Mouse (Mus musculus) c-Kit-positive CD71-positive TER-119-positive erythroid progenitor cells, embryonic 14.5 days (primary cell): ENCODE measurements around the gene Nceh1.
"Not testable (repeated sequence)": the region's sequence is repeated elsewhere in the genome, so short reads cannot be mapped to it uniquely, and the experiment has no call there.

Experiments
- DNase-seq: peaks from one replicate; pipeline ENCODE4 v3.0.0-alpha.2; 2013; ENCODE audit warnings: low spot score

Gene Nceh1

DNA sequence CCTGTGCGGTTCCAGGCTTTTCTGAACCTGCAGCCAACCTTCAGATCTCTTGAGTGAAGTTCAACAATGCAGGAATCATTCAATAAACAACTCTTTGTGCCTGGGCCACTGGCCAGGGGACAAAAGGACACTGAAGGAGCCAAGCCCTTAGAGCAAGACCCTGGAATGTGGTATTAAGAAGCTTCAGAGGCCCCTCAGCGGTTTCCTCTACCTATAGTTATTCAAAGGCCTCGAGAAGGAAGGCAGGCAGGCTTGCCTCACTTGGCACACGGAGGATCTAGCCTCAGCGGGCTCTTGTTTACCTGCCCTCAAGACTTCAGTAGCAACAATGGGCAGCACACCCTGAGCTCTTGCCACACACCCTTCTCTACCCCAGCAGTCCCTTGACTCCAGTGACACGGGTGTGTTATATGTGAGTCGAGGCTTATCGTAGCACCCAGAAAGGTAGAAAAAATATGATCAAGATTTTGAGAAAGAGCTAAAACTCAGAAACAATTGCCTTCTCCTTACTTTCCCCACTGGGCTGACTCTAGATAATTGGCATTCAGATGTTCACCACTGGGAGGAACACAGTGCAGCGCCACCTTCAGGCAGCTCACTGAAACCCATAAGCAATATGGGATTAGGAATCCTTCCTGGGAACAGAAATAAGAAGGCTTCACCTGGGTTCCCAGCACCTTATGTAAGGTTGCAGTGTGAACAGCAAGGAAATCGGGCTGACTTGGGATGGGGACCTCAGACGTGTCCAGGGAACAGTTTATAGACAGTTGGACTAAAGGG lies 46.0 kb downstream of the Nceh1 start:
- no peak for DNase-seq

DNA sequence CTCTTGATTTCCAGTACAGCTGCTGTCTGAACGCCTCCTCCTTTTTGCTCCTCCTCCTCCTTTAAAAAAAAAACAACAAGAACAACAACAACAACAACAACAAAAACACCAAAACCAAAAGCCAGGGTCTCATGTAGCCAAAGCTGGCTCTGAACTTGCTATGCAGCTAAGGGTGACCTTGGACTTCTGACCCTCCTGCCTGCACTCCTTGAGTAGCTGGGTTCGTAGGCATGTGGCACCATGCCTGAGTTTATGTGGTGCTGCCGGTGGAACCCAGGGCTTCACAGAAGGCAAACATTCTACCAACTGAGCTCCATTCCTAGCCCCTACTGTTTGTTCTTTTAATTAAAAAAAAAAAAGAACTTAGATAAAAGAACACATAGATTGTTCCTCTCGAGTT lies 50.6 kb downstream of the Nceh1 start:
- DNase-seq = no peak

DNA sequence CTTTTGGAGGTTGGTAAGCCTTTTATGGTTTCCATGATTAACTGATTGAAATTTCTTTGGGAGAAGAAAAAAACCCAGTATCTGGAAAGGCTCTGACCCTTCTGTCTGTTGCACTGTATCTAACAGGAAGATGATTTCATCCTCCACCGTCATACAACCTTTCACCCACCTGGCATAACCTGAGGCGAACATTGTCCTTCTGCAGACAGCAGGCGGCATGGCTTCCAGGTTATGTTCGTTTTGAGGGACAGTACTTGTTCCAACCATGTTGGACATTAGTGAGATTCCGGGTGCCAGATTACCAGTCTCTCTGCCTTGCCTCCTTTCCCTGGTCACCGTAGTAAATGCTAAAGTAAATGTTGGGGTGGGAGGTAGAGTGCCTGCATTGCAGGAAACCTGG lies 51.1 kb downstream of the Nceh1 start:
- no peak for DNase-seq

DNA sequence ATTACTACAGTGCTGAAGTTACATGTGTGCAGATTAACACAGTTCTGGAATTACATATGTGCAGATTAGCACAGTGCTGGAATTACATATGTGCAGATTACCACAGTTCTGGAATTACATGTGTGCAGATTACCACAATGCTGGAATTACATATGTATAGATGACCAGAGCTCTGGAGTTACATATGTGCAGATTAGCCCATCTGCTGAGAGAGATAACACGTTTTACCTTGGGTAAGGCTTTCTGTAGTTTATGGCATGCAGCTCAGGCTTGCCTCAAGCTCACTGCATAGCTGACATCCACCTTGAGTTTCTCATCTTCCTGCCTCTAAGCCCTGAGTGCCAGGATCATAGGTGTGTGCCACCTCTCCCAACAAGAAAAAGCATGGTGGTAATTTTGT lies 52.2 kb downstream of the Nceh1 start:
- no peak for DNase-seq

DNA sequence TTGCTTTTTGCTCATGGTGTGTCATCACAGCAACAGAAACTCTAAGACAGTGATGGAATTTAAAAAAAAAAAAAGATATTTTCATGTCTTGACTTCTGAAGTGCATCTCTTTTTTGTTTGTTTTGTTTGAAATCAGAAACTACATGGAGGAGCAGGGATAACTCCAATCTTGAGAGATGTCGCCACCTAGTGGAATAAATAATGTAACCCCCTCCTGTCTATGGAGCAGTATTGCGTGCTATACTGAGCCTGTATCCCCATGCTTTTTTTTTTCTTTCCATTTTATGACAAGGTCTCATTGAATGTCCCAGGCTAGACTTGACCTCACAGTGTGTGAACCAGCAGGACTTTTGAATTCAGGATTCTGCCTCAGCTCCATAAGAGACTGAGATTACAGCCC lies 54.5 kb downstream of the Nceh1 start:
- peak; percentile 42 for DNase-seq

DNA sequence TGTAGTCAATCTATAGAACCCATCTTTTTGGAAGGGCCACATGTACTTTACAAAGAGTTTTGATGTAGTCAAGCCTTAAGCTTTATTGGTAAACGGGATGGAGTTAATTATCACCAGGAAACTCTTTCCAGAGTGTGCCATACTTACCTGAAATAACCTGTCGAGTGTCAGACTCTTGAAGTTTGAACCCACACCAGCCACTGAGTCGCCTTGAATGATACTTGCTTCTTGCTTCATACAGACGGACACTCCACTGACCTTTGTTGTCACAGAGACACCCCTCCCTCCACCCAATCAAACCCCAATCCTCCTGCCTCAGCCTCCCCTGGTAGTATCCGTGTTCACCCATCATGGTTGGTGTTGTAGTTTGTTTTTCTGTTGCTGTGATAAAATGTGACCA lies 55.8 kb downstream of the Nceh1 start:
- no peak for DNase-seq

DNA sequence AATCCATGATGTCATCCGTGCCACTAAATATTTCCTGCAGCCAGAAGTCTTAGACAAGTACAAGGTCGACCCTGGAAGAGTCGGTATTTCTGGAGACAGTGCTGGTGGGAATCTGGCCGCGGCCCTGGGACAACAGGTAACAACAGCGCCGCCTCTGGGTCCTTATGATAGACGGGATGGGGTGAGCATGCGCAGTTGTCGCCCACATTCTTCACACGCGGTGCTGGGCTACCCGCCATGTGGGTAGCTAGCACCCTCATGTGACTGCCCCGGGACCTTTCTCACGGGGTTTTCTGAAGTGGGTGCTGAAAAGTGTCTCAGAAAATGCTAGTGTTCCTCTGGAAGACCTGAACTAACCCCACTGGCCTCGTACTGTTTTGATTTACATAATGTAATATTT lies 56.8 kb downstream of the Nceh1 start:
- DNase-seq = no peak

DNA sequence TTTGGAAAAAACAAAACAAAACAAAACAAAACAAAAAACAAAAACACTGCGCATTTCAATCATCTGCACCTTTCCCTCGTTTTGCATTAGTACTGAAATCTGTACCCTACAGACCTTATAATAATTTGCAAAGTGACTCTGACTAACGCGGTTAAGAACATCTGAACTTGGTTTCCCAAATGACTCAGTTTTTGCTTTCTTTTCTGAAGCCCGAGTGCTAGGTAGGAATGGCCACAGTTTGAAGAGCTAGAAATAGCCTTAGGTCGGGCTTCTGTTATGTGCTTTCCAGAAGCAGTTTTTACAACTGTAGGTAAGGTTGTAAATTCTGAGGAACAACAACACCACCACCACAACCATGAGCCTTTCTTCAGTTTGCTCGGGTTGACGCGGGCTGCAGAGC lies 59.1 kb downstream of the Nceh1 start:
- DNase-seq = no peak

DNA sequence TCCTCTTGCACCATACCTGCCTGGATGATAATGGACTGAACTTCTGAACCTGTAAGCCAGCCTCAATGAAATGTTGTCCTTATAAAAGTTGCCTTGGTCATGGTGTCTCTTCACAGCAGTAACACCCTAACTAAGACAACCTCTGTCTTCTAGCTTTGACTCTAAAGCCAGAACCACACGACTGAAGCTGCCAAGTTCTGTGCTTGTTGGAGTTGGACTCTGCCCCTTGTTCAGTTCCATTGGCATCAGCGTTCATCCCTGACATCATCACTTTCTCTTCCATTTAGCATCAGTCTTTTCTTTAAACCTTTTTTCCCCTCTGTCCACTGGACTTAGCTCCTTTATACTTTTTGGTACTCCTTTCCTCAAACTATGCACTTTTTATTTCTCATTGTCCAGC lies 63.4 kb downstream of the Nceh1 start:
- no peak for DNase-seq

DNA sequence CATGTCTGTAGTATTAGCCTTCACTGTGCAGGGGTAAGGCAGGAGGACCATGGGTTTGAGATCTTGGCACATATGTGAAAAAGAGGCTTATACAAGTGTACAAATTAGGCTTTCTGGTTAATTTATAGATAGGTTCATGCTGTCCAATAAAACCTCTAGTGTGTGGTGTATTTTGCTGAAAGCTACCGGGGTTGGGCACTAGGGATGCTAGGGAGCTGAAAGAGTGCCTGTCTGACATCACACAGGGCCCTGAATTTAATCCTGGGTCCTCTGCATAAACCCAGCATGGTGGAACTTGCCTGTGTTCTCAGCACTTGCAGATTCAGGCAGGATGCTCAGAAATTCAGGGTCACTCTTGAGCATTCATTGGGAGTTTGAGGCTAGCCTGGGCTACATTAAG lies 65.0 kb downstream of the Nceh1 start:
- DNase-seq = no peak

DNA sequence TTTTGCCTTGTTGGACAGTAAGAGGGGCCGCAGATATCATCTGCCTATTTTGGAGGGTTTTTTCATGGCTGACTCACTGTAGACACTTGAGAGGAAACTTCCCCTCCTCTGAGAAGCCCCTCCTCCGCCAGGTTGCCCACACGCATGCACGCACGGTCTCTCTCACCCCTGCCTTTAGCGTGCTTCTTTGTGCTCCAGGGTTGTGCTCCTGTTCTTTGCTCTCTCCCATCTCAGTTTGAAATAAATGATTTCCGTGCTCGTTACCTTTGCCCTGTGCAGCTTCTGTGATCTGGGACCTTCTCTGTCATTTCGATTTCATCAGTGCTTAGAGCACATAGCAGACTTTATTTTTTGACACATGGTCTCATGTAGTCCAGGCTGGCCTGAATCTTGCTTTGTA lies 66.3 kb downstream of the Nceh1 start:
- no peak for DNase-seq

DNA sequence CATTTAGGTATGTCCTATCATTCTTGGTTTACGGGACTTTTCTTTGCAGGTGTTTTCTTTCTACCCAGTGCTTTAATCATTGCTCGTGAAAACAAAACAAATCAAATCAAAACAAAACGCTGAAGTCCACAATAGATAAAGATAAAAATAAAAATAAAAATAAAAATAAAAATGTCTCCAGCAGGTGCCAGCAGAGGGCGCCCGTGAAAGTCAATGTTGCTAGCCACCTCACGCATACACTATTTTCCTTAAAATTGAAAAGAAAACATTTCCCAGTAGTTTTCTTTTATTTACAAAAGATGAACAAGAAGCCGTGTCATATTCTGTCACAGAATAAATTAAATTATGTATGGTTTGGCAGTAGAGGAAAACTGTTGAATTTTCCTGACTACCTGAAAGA lies 68.2 kb downstream of the Nceh1 start:
- no peak for DNase-seq

DNA sequence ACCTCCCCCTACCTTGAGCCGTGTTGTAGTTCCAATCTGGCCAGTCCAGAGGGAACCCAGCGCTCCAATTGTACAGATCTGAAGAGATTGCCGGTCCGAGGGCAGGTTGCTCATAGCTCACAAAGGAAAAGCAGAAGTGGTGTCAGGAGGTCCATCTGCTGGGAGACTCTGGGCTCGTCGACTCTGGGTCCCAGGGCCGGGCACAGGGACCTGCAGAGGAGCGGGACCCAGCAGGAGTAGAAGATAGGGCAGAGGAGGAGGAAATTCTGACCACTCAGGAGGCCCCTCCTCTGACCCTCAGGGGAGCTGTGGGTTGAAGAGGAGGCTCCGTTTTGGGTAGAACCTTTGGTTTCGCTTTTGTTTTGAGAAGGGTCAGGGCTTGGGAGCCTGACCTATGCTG lies 75.7 kb downstream of the Nceh1 start:
- no peak for DNase-seq

DNA sequence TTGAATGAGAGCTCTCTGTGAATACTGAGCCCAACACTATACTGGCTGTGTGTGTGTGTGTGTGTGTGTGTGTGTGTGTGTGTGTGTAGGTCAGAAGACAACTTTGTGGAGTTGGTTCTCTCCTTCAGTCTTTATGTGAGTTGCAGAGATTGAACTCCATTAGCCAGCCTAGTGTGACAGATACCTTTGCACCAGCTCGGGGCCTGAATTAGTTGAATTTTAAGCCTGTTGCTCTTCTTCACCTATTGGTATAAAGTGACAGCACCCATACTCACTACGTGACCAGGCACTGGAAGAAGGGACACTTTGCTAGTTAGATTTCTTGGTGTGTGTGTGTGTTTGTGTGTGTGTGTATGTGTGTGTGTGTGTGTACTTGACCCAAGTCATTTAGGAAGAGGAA lies 77.6 kb downstream of the Nceh1 start:
- DNase-seq = no peak

DNA sequence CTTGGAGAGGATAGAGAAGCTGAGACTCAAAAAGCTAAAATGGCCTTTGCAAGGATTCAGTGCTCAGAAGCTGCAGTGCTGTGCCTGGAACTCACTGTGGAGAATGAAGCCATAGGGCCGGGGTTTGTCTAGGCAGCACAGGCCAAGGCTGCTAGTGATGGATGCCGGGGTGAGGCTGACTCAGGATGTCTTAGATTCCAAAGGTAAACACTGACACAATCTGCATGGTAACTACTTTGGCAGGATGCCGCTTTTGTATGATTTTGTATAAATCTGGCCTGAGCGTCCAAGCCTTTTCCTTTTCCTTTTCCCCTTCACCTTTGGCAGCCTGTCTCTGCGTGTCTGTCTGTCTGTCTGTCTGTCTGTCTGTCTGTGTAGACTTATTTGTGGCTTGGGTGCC lies 84.6 kb downstream of the Nceh1 start:
- no peak for DNase-seq

DNA sequence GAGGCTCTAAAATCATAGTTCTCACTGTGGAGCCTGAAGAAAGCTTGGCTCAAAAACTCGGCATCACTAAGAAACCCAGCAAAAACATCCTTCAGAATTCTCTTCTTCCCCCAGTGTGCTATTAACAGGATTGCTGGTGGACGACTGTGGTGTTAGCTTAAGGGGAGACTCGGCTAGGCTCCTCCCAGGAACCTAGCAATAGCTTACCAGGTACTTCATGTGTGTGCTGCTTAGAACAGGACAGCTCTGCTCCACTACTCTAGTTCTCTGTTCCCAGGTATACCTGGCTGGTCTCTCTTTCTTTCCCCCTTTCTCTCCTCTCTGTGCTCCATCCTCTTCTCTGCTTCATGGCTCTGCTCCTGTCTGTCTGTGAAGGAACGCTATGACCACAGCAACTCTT lies 85.1 kb downstream of the Nceh1 start:
- no peak for DNase-seq

DNA sequence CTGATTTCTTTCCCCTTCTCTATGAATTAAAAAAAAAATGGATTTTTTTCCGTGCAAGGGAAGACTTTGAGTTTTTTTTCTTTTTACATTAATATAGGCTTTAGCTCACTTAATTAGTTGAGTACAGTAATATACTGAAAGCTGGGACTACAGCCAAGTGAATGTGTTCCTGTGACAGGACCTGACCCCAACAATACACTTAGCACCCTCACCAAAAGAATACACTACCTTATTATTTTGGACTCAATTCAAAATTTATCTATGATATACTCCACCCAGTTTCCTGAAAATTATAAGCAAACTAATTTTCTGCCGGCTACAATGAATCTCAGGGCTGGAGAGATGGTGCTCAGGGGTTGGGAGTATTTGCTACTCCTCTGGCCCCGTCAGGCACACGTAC lies 86.4 kb downstream of the Nceh1 start:
- no peak for DNase-seq

DNA sequence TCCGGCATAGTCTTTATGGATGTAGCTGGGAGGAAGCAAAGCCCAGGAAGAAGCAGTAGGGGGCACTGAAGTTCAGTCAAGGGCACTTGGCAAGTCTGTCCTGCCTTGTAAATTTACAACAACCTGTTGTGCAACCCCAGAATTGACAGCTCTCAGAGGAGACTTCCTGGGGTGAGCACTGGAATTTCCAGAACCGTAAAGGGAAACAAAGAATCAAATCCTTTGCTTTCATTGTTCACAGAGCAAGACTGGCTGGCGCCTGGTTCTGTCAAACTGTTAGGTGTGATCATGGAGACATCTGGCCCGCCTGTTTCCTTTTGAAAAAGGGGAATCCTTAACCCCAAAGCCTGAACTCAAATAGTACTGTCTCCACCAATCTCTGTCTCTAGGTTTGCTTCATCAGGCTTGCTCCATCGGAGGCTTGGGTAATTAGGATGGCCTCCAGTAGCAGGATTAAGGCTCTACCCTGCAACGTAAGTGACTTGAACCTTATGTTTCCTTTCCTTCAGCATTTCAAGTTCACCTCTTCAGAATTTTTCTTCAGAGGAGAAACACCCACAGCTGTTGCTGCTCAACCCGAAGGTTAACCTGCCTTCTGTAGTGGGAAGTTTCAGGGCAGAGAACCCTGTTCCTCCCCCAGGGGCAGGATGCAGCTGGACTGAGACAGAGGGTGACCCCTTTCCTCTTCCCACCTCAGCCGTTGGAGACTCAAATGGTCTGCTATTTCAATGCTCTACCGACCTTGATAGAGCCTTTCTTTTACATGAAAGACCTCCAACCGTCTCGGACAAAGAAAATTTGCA lies 87.6 kb downstream of the Nceh1 start:
- no peak for DNase-seq

DNA sequence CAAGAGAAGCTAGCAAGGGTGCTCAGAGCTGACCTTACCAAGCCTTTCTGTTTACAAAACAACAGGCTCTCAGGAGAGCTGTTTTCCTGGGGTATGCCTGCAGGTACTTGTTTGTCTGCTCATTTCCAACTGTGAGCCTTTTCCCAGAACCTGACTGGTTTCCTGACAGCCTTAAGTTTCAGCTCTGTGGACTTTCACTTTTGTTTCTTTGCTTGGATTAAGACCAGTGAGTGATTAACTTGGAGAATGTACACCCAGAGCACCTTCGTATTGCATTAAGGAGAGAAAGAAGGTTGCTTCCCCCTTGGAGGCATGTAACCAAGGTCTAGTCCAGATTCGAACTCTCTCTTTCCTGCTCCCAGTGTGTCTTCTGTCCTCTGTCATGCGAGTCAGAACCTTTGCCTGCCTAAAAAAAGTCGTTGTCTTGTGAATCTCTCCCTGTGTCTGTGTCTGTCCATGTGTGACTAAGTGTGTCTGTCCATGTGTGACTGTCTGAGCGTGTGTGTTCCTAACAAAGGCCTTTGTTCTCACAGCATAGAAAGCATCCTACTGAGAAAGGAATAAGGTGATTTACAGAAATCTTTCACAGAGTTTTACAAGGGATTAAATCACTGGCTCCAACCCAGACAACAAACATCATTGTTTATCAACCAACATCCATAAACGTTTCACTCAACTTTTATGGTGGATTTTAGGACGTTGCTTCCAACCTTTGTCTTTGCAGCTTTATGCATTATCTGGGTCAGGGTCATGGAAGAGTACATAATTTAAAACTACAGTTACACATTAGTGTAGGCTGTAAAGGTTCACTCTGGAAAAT lies 90.4 kb downstream of the Nceh1 start:
- no peak for DNase-seq

DNA sequence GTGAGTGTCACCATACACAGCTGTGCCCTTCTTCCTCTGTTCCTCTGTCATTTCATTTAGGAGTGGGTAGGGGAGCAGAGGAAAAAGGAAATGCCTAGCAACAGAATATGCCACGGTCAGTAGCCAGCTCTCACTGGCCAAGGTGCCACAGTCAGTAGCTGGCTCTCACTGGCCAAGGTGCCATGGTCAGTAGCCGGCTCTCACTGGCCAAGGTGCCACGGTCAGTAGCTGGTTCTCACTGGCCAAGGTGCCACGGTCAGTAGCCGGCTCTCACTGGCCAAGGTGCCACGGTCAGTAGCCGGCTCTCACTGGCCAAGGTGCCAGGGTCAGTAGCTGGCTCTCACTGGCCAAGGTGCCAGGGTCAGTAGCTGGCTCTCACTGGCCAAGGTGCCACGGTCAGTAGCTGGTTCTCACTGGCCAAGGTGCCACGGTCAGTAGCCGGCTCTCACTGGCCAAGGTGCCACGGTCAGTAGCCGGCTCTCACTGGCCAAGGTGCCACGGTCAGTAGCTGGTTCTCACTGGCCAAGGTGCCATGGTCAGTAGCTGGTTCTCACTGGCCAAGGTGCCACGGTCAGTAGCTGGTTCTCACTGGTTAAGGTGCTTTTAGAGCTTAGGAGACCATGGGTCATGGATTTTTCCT lies 96.6 kb downstream of the Nceh1 start:
- not testable (repeated sequence) for DNase-seq

DNA sequence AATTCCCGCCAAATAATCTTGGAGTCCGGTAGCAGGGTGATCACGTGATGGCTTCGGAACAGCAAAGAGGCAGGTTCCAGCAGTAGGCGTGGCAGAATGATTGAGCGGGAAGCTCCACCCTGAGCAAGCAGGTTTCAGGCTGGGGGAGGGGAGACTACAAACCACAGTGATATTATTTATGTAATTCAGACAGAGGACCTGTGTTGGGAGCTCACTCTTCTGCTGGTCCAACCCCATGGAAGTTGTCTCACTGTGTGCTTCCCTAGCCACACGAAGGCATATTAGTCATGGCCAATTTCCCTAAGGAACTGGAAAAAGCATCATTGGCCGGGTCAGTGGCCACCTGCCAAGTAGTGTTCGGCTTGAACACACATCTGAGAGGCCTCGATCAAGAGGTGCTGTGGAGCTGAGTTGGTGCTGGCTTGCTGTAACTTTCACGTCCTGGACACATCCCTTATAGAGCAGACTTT lies 97.5 kb downstream of the Nceh1 start:
- peak; percentile 40 for DNase-seq

DNA sequence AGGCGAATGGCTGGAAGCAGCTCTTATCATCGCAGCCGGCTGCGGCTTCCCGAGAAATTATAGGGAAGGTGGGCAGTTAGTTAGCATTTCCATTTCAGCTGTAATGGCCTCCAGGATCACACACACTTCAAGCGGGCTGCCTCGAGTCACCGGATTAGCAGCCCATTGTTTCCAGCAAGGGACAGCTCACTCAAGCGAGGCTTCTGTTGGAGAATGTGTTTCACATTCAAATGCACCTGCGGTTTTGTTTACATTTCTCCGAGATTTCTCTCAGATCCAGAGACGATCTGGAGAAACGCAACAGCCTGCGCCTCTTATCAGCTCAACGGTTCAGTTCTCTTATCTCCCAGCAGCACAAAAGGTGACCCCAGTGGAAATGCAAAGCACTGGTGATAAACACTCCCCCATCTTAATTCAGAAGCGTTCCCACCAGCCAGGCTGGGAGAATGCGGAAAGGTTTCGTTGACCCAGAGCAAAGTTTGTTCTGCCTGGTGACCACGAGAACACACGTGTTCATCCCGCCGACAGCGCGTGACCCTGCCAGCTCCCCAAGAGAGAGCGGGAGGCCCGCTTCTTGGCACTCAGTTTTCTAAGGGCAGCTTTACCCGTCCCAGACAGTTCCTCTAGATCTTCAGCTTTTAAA lies 100.4 kb downstream of the Nceh1 start:
- peak; percentile 13 for DNase-seq
